Mouse (Mus musculus) lung, embryonic 14.5 days (tissue): Measurements from ENCODE around the gene Insyn1. TPM values are rescaled to one million over a fixed set of nuclear protein-coding genes. Genes with fewer than 3 reads are reported as not detected.

Source experiments
- ATAC-seq: fragments of 200-750 bp; cut with Nextera tagmentation; 2 replicates; pipeline ENCODE4 v1.8.0; 2017; ENCODE audit warnings: mild to moderate bottlenecking, moderate TSS enrichment, moderate library complexity; ENCODE audit not compliant: insufficient read depth
- DNase-seq: peaks from one replicate; pipeline ENCODE4 v3.0.0-alpha.2; 2015
- H3K27ac ChIP-seq: fragments of 300-500 bp; sonication (generic); 2 replicates; pipeline ENCODE4 v1.5.1; 2014; ENCODE audit warnings: low read depth, mild to moderate bottlenecking, moderate library complexity
- H3K27me3 ChIP-seq: fragments of 300-500 bp; sonication (generic); 2 replicates; pipeline ENCODE4 v1.6.1; 2014; ENCODE audit warnings: low read length, control low read depth; ENCODE audit not compliant: insufficient read depth
- H3K36me3 ChIP-seq: fragments of 300-500 bp; sonication (generic); 2 replicates; pipeline ENCODE4 v1.6.1; 2014; ENCODE audit warnings: control low read depth; ENCODE audit not compliant: insufficient read depth
- H3K4me1 ChIP-seq: fragments of 300-500 bp; sonication (generic); 2 replicates; pipeline ENCODE4 v1.6.1; 2014; ENCODE audit warnings: antibody characterized with exemption, control low read depth; ENCODE audit not compliant: insufficient read depth
- H3K4me2 ChIP-seq: fragments of 300-500 bp; sonication (generic); 2 replicates; pipeline ENCODE4 v1.6.1; 2014; ENCODE audit warnings: mild to moderate bottlenecking
- H3K4me3 ChIP-seq: fragments of 300-500 bp; sonication (generic); 2 replicates; pipeline ENCODE4 v1.5.1; 2014; ENCODE audit warnings: low read depth, low read length
- H3K9ac ChIP-seq: fragments of 300-500 bp; sonication (generic); 2 replicates; pipeline ENCODE4 v1.6.1; 2014
- H3K9me3 ChIP-seq: fragments of 300-500 bp; sonication (generic); 2 replicates; pipeline ENCODE4 v1.6.1; 2016; ENCODE audit warnings: low read depth, low read length, control low read depth
- CTCF ChIP-seq: IDR thresholded peaks from 2 replicates; pipeline ENCODE4 v1.5.1; 2016; ENCODE audit warnings: antibody characterized with exemption, low read depth
- WGBS: fragments of 180-500 bp; shearing (Covaris S2); extraction: QIAGEN DNeasy Blood & Tissue Kit; methylation state at CpG from one replicate; pipeline ENCODE4 v1.1.7; 2014; 5-methylcytosine and 5-hydroxymethylcytosine counted together
- polyA plus RNA-seq: library from polyadenylated mRNA; unstranded; fragments of >200 nt; fragmentation: Nextera tagmentation; extraction: Ambion mirVana; gene quantifications from 2 replicates; pipeline ENCODE4 v1.2.1, GENCODE M21; 2014

Insyn1 gene
- polyA plus RNA-seq: 1.9 and 3.0 TPM in 2 replicates

DNA sequence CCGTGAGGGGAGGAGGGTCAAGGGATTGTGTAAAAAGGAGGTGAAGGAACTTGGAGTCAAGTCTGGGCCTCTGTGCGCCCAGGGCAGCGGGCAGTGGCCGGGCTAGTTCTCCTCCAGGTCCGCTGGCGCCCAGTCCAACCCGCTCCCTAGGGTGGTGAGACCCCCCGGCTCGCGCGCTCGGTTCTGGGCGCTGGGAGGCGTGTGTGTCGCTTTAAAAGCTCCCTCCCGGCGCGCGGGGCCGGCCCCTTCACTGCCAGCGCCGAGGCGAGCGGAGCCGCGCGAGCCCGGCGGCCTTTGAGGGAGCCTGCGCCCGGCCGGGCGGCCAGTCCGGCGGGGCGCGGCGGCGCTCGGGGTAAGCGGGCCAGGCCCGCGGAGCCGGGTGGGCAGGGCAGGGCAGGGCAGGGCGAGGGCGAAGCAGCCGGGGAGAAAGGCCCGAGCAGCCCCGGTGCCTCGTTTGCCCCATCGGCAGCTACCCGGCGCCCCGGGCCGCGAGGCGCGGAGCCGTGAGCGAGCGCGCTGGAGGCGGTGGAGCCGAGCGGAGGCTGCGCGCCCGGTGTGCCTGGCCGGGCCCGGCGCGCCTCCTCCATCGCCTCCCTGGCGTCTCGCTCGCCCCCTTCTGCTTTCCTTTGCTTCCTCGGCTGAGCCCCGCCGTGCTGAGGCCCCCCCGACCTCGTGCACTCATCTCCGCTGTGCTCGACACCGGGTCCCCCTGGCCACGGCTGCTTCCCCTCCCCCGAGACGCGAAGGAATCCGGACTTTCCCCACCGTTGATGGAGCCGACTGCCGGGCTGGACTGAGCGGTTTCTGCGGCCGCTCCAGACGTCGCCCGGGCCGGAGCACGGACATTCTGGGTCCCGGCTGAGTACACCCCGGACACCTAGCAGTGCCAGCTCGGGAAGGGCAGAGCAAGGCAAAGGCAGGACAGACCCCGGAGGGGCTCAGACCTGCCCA lies at the start of gene Insyn1:
Gene Insyn1, plus strand, starts transcription at position 753 of the 951 bp plus-strand sequence.
- Histone ChIP-seq H3K4me1 (peaks cover 4% of the 10 kb centered on the region; the same call in 1 of the 2 replicates), H3K27ac (peak within 1 kb of the TSS; percentile 50; the same call in 1 of the 2 replicates), H3K27me3 (peaks cover 28% of the 10 kb centered on the region), H3K4me3 (peak within 1 kb of the TSS; percentile 59), H3K9ac (peak within 1 kb of the TSS; percentile 74), H3K9me3 (no peaks in the 10 kb centered on the region), H3K36me3 (no peaks in the 10 kb centered on the region), H3K4me2 (peak within 1 kb of the TSS; percentile 99)
- peak; percentile 86 for DNase-seq
- WGBS: under 1% methylated on average over 96 of the region's 104 CpGs
- peak; percentile 81 for ATAC-seq
- no peak for TF ChIP-seq CTCF

- H3K27me3 ChIP-seq: no peaks in the 10 kb centered on the region
- H3K27ac ChIP-seq: no peak overlapping the region
- no peaks in the 10 kb centered on the region for H3K36me3 ChIP-seq
- no peak overlapping the region for H3K4me2 ChIP-seq
- no peak for ATAC-seq
- H3K9ac ChIP-seq: no peak overlapping the region
- H3K4me3 ChIP-seq: no peak overlapping the region
- no peak for DNase-seq
- TF ChIP-seq CTCF: no peak
- 0 out of 2 replicates have a peak, but pooled peaks cover 4% of the 10 kb centered on the region for H3K4me1 ChIP-seq
- H3K9me3 ChIP-seq: no peaks in the 10 kb centered on the region
- 86% methylated on average over 22 of the region's 22 CpGs for WGBS
Measured at GRCm38 (mm10) chr9:58438921-58439396, 49.4 kb upstream of the Insyn1 start.

DNA sequence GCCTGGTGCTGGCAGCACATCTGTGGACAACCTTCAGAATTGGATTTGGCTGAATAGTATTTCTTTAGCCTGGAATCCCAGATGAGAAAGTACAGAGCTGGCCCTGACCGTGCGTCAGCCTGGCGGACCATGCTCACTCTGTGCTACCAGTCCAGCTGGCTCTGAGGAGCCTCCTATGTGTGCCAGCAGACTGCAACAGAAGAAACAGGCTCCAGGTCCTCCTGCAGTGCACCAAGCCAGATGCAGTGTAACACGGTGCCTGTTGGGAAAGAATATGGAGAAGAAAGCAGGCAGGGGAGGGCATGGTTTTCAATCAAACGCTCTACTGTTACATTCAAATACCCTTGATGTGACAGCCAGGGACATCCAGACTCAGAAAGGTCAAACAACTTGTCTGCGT lies 48.3 kb upstream of the Insyn1 start:
- 74% methylated on average over 6 of the region's 6 CpGs for WGBS
- no peak for ATAC-seq
- peak; percentile 1 for DNase-seq
- Histone ChIP-seq H3K9ac (no peak overlapping the region), H3K27ac (no peak overlapping the region), H3K4me3 (no peak overlapping the region), H3K9me3 (no peaks in the 10 kb centered on the region), H3K4me1 (0 out of 2 replicates have a peak, but pooled peaks cover 4% of the 10 kb centered on the region), H3K36me3 (no peaks in the 10 kb centered on the region), H3K4me2 (no peak overlapping the region), H3K27me3 (no peaks in the 10 kb centered on the region)
- TF ChIP-seq CTCF: no peak

DNA sequence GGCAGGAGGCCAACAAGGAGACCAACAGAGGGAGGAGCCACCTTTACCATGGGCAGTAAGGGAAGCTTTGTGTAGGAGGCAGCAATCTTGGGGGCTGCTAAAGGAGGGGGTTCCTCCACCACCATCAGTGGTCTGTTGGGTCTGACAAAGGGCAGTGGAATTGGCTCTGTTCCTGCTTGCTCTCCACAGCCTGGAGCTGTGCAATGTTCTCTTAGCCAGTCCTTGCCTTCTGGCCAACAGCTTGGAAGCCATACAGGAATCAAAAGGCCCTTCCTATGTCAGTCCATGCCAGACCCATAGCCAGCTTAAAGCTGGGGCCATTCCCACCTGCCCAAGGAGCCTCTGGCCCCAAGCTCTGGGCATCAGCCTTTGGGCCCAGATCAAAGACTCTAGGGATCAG lies 47.8 kb upstream of the Insyn1 start:
- Histone ChIP-seq H3K4me3 (no peak overlapping the region), H3K9ac (no peak overlapping the region), H3K4me1 (0 out of 2 replicates have a peak, but pooled peaks cover 4% of the 10 kb centered on the region), H3K9me3 (no peaks in the 10 kb centered on the region), H3K4me2 (no peak overlapping the region), H3K27ac (no peak overlapping the region), H3K36me3 (no peaks in the 10 kb centered on the region), H3K27me3 (no peaks in the 10 kb centered on the region)
- DNase-seq (no peak), ATAC-seq (no peak)
- no peak for TF ChIP-seq CTCF

DNA sequence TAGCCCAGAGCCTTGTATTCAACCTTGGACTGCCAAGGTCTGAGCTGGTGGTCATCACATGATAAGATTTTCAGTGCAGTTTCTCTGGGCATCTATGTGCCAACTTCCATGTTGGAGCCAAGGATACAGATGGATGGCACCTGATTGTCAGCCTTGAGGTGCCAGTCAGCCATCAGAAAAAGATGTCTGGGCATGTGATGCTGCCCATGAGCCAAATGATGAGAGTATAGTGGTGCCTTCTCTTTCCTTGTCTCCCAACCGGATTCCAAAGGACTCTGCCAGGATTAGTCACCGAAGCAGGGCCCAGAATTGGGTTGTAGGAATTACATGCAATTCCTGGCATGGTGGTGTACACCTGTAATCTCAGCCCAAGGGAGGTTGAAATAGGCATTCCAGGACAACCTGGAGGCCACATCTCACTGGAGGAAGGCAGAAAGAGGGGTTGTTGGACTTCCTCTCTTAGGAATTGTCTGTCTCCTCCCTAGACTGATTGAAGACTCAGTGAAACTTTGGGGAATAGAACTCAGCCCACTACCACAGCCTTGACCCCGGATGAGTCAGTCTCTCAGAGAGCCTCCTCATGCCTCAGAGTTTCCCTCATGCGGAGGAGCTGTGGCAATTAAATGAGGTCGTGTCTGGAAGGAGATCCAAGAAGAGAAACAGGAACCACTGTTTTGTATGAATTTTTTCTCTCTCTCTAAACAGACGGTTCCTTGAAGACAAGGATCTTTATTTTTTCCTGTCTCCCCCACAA lies 46.9 kb upstream of the Insyn1 start:
- Histone ChIP-seq H3K36me3 (no peaks in the 10 kb centered on the region), H3K27ac (no peak overlapping the region; the same call in 1 of the 2 replicates), H3K4me2 (no peak overlapping the region), H3K4me3 (no peak overlapping the region), H3K9ac (no peak overlapping the region), H3K4me1 (0 out of 2 replicates have a peak, but pooled peaks cover 4% of the 10 kb centered on the region), H3K9me3 (no peaks in the 10 kb centered on the region), H3K27me3 (no peaks in the 10 kb centered on the region)
- WGBS: 50% methylated on average over 6 of the region's 6 CpGs
- no peak for TF ChIP-seq CTCF
- ATAC-seq: no peak
- no peak for DNase-seq

- no peak overlapping the region for H3K9ac ChIP-seq
- ATAC-seq: 0 out of 2 replicates have a peak, but pooled peaks have one; percentile 24
- peak; percentile 67 for DNase-seq
Measured at GRCm38 (mm10) chr9:58442105-58443010, 46.0 kb upstream of the Insyn1 start.

More at GRCm38 (mm10) chr9:58442105-58443010, 46.0 kb upstream of the Insyn1 start:
- TF ChIP-seq CTCF: no peak
- H3K36me3 ChIP-seq: no peaks in the 10 kb centered on the region
- no peaks in the 10 kb centered on the region for H3K27me3 ChIP-seq
- H3K27ac ChIP-seq: peak overlapping the region; percentile 19; the same call in 1 of the 2 replicates
- H3K4me1 ChIP-seq: 0 out of 2 replicates have a peak, but pooled peaks cover 4% of the 10 kb centered on the region
- no peak overlapping the region for H3K4me2 ChIP-seq
- no peaks in the 10 kb centered on the region for H3K9me3 ChIP-seq
- no peak overlapping the region for H3K4me3 ChIP-seq
- WGBS: 32% methylated on average over 7 of the region's 7 CpGs
